Mouse (Mus musculus) liver, embryonic 15.5 days (tissue): Measurements from ENCODE around the gene Ppox. TPM values are rescaled to one million over a fixed set of nuclear protein-coding genes. Genes with fewer than 3 reads are reported as not detected.
"Not testable (repeated sequence)": the region's sequence is repeated elsewhere in the genome, so short reads cannot be mapped to it uniquely, and the experiment has no call there.

ENCODE experiments used
- ATAC-seq: fragments of 200-750 bp; cut with Nextera tagmentation; 2 replicates; pipeline ENCODE4 v1.8.0; 2017; ENCODE audit warnings: moderate number of reproducible peaks, mild to moderate bottlenecking, moderate library complexity; ENCODE audit not compliant: insufficient read depth
- H3K27ac ChIP-seq: fragments of 300-500 bp; sonication (generic); replicated peaks from 2 replicates; pipeline ENCODE4 v1.5.1; 2015; ENCODE audit warnings: mild to moderate bottlenecking, inconsistent platforms
- H3K27me3 ChIP-seq: fragments of 300-500 bp; sonication (generic); 2 replicates; pipeline ENCODE4 v1.6.1; 2015; ENCODE audit warnings: mild to moderate bottlenecking, inconsistent platforms
- H3K36me3 ChIP-seq: fragments of 300-500 bp; sonication (generic); replicated peaks from 2 replicates; pipeline ENCODE4 v1.6.1; 2015; ENCODE audit warnings: moderate library complexity, mild to moderate bottlenecking, inconsistent platforms
- H3K4me1 ChIP-seq: fragments of 300-500 bp; sonication (generic); replicated peaks from 2 replicates; pipeline ENCODE4 v1.6.1; 2015; ENCODE audit warnings: inconsistent platforms
- H3K4me2 ChIP-seq: fragments of 300-500 bp; sonication (generic); 2 replicates; pipeline ENCODE4 v1.6.1; 2015; ENCODE audit warnings: moderate library complexity, mild to moderate bottlenecking, inconsistent platforms
- H3K4me3 ChIP-seq: fragments of 300-500 bp; sonication (generic); replicated peaks from 2 replicates; pipeline ENCODE4 v1.5.1; 2015; ENCODE audit warnings: mild to moderate bottlenecking, inconsistent platforms
- H3K9ac ChIP-seq: fragments of 300-500 bp; sonication (generic); 2 replicates; pipeline ENCODE4 v1.6.1; 2015; ENCODE audit warnings: moderate library complexity, mild to moderate bottlenecking, inconsistent platforms
- H3K9me3 ChIP-seq: fragments of 300-500 bp; sonication (generic); replicated peaks from 2 replicates; pipeline ENCODE4 v1.6.1; 2016; ENCODE audit warnings: inconsistent platforms
- WGBS: fragments of 180-500 bp; shearing (Covaris S2); methylation state at CpG from one replicate; pipeline ENCODE4 v1.1.7; 2015; ENCODE audit warnings: mixed read lengths; ENCODE audit not compliant: insufficient replicate concordance; 5-methylcytosine and 5-hydroxymethylcytosine counted together
- polyA plus RNA-seq: library from polyadenylated mRNA; unstranded; fragments of >200 nt; fragmentation: Nextera tagmentation; extraction: Ambion mirVana; gene quantifications from 2 replicates; pipeline ENCODE4 v1.2.1, GENCODE M21; 2015

The Ppox gene
- polyA plus RNA-seq: 214 and 226 TPM in 2 replicates

DNA sequence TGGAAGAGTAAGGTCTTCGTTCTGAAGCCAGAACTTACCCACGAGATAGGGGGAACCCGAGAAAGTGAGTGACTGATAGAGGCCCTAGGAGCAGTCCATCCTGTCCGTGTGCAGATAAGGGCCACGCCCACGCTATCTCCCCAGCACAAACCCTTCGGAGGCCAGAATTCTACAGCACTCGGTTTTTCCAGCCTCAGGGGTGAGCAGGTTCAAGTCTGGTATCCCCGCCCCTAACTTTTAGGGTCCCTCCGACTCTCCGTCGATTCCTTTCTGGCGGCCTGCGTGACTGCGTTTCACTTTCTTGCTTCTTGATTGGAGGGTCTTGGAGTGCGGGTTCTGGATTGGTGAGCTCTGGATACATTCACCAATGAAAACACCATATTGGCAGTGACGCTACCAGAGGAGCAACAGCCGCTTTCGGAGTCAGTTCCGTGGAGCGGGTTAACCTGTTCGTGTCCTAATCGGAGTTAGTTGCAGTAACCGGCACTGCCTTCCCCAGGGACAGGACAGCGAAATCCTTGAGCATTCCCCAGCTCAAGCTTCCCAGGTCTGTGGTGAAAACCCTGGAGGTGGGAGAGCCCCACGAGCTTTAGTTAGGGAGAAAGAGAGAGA lies at the start of gene Ppox:
TSS of gene Ppox (minus strand) at position 271 of the 612 bp plus-strand sequence.
- peak within 1 kb of the TSS; percentile 98 for H3K27ac ChIP-seq
- H3K4me2 ChIP-seq: peak within 1 kb of the TSS; percentile 81
- peak within 1 kb of the TSS; percentile 90 for H3K9ac ChIP-seq
- WGBS: under 1% methylated on average over 26 of the region's 26 CpGs
- H3K4me1 ChIP-seq: peaks cover 79% of the 10 kb centered on the region
- no peaks in the 10 kb centered on the region for H3K9me3 ChIP-seq
- H3K27me3 ChIP-seq: no peaks in the 10 kb centered on the region
- peak; percentile 93 for ATAC-seq
- peak within 1 kb of the TSS; percentile 73 for H3K4me3 ChIP-seq
- H3K36me3 ChIP-seq: peaks cover 79% of the 10 kb centered on the region

DNA sequence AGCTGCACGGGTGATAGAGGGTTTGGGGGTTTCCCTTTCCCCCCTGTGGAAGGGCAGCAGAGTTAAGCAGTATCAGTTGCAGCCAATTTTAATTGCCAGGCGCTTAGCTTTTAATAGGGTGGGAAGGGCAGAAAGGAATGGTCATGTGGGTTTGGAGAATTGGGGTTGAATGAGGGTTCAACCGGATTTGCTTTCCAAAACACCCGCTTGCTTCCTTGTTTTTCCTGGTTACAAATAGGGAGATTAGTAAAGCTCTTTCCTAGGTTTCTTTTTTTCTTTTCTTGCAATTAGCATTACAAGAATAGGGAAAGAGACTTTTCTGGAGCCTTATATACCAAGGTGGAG lies 49.2 kb upstream of the Ppox start:
- H3K27ac ChIP-seq: peak overlapping the region; percentile 98
- H3K36me3 ChIP-seq: peaks cover 6% of the 10 kb centered on the region; the same call in 1 of the 2 replicates
- peak overlapping the region; percentile 93 for H3K4me3 ChIP-seq
- ATAC-seq: no peak
- H3K4me2 ChIP-seq: peak overlapping the region; percentile 78
- H3K9me3 ChIP-seq: no peaks in the 10 kb centered on the region
- peak overlapping the region; percentile 85 for H3K9ac ChIP-seq
- peaks cover 48% of the 10 kb centered on the region for H3K4me1 ChIP-seq
- whole genome bisulfite sequencing: 1% methylated on average over 4 of the region's 4 CpGs
- no peaks in the 10 kb centered on the region for H3K27me3 ChIP-seq

- peak; percentile 71; the same call in 1 of the 2 replicates for ATAC-seq
- Histone ChIP-seq H3K36me3 (peaks cover 6% of the 10 kb centered on the region; the same call in 1 of the 2 replicates), H3K4me3 (peak overlapping the region; percentile 93), H3K9ac (peak overlapping the region; percentile 85), H3K4me1 (peaks cover 48% of the 10 kb centered on the region), H3K27ac (peak overlapping the region; percentile 98), H3K9me3 (no peaks in the 10 kb centered on the region), H3K27me3 (no peaks in the 10 kb centered on the region), H3K4me2 (peak overlapping the region; percentile 78)
- WGBS: 2% methylated on average over 59 of the region's 61 CpGs
Observed at GRCm38 (mm10) chr1:171329433-171330215, 48.6 kb upstream of the Ppox start.

- H3K4me3 ChIP-seq: peak within 1 kb of the TSS; percentile 93
- no peaks in the 10 kb centered on the region for H3K9me3 ChIP-seq
- peak; percentile 84 for ATAC-seq
- peak within 1 kb of the TSS; percentile 78 for H3K4me2 ChIP-seq
- H3K27me3 ChIP-seq: no peaks in the 10 kb centered on the region
- peak within 1 kb of the TSS; percentile 85 for H3K9ac ChIP-seq
- peak within 1 kb of the TSS; percentile 98 for H3K27ac ChIP-seq
- under 1% methylated on average over 48 of the region's 48 CpGs for whole genome bisulfite sequencing
- H3K36me3 ChIP-seq: peaks cover 6% of the 10 kb centered on the region; the same call in 1 of the 2 replicates
- peaks cover 48% of the 10 kb centered on the region for H3K4me1 ChIP-seq
Observed at GRCm38 (mm10) chr1:171328839-171329432, 48.0 kb upstream of the Ppox start, which contains the start of gene Dedd. Gene Dedd (plus strand): TSS chr1:171329145.

- Histone ChIP-seq H3K4me1 (peaks cover 48% of the 10 kb centered on the region), H3K4me2 (peak overlapping the region; percentile 78), H3K4me3 (peak overlapping the region; percentile 93), H3K9ac (peak overlapping the region; percentile 85), H3K9me3 (no peaks in the 10 kb centered on the region), H3K27ac (peak overlapping the region; percentile 98), H3K36me3 (peaks cover 6% of the 10 kb centered on the region; the same call in 1 of the 2 replicates), H3K27me3 (no peaks in the 10 kb centered on the region)
- 24% methylated on average over 9 of the region's 9 CpGs for WGBS
- no peak for ATAC-seq
Observed at GRCm38 (mm10) chr1:171328244-171328643, 47.3 kb upstream of the Ppox start.

DNA sequence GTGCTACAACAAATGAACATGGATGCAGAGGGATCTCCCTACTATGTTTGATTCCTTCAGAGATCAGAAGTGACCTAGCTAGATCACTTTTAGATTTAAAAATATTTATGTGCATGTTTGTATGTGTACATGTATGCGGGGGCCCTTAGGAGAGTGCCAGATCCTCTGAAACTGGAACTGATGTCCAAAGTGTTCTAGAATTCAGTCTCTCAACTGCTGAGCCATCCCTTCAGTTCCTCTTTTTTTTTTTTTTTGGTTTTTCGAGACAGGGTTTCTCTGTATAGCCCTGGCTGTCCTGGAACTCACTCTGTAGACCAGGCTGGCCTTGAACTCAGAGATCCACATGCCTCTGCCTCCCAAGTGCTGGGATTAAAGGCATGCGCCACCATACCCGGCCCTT lies 45.6 kb upstream of the Ppox start:
- H3K27me3 ChIP-seq, H3K36me3 ChIP-seq, H3K9me3 ChIP-seq, H3K4me3 ChIP-seq, H3K9ac ChIP-seq, H3K4me2 ChIP-seq, ATAC-seq, H3K27ac ChIP-seq: not testable (repeated sequence)
- WGBS: 41% methylated on average over 4 of the region's 4 CpGs
- peaks cover 55% of the 10 kb centered on the region for H3K4me1 ChIP-seq

DNA sequence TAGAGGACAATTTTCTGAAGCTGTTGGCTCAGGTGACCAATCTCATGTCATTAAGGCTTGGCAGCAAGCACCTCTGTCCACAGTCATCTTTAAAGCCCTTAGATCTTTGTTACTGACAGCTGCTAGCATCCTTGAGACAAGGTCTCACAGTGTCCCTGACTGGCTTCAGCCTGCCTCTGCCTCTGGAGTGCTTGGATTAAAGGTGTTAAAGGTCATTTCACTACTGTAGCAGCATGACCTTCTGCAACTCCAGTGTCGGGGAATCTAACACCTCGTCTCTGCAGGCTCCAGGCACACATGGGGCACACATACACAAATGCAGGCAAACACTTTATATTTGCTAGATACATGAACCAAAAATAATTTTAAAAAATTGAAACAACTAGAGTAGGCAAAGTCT lies 44.6 kb upstream of the Ppox start:
- Histone ChIP-seq H3K4me3 (no peak overlapping the region), H3K4me1 (peaks cover 47% of the 10 kb centered on the region), H3K27ac (no peak overlapping the region), H3K36me3 (peaks cover 6% of the 10 kb centered on the region; the same call in 1 of the 2 replicates), H3K27me3 (no peaks in the 10 kb centered on the region), H3K9ac (no peak overlapping the region), H3K4me2 (no peak overlapping the region), H3K9me3 (no peaks in the 10 kb centered on the region)
- no peak for ATAC-seq
- 77% methylated on average over 2 of the region's 2 CpGs for WGBS

- 0 out of 2 replicates have a peak, but pooled peaks have one; percentile 25 for ATAC-seq
- Histone ChIP-seq H3K9me3 (no peaks in the 10 kb centered on the region), H3K4me2 (no peak overlapping the region), H3K4me3 (no peak overlapping the region), H3K36me3 (peaks cover 6% of the 10 kb centered on the region; the same call in 1 of the 2 replicates), H3K27me3 (peaks cover 8% of the 10 kb centered on the region), H3K27ac (peak overlapping the region; percentile 0; the same call in 1 of the 2 replicates), H3K4me1 (peaks cover 22% of the 10 kb centered on the region), H3K9ac (no peak overlapping the region)
- 37% methylated on average over 1 of the region's 1 CpGs for WGBS
Observed at GRCm38 (mm10) chr1:171322012-171322411, 41.0 kb upstream of the Ppox start.

- no peak overlapping the region for H3K9ac ChIP-seq
- no peaks in the 10 kb centered on the region for H3K9me3 ChIP-seq
- H3K4me2 ChIP-seq: no peak overlapping the region
- peaks cover 8% of the 10 kb centered on the region for H3K27me3 ChIP-seq
- no peak overlapping the region for H3K27ac ChIP-seq
- H3K4me1 ChIP-seq: peaks cover 18% of the 10 kb centered on the region
- H3K4me3 ChIP-seq: no peak overlapping the region
- H3K36me3 ChIP-seq: peaks cover 5% of the 10 kb centered on the region; the same call in 1 of the 2 replicates
- no peak for ATAC-seq
Observed at GRCm38 (mm10) chr1:171321415-171321814, 40.4 kb upstream of the Ppox start.

DNA sequence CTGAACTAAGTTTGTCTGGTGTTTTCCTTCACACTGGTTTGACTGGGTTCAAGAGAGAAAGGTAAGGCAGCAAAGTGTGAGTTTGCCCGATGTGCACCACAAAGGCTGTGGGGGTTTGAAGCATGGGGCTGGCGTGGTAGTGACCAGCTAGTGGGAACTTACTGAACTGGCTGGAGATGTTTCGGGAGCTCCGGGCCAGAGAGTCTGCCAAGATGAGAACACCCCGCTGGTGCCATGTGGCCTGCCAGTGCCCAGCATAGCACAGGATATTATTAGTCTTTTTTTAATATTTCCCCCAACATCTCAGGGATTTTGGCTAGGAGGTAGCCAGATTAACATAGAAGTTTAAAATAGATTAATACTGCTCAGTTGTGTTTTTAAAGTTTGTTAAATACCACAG lies 39.2 kb upstream of the Ppox start:
- Histone ChIP-seq H3K4me2 (peak overlapping the region; percentile 13; the same call in 1 of the 2 replicates), H3K27ac (no peak overlapping the region), H3K9me3 (no peaks in the 10 kb centered on the region), H3K9ac (no peak overlapping the region), H3K27me3 (peaks cover 8% of the 10 kb centered on the region), H3K4me1 (peaks cover 8% of the 10 kb centered on the region; the same call in 1 of the 2 replicates), H3K4me3 (no peak overlapping the region), H3K36me3 (no peaks in the 10 kb centered on the region)
- ATAC-seq: no peak
- WGBS: 41% methylated on average over 5 of the region's 5 CpGs

DNA sequence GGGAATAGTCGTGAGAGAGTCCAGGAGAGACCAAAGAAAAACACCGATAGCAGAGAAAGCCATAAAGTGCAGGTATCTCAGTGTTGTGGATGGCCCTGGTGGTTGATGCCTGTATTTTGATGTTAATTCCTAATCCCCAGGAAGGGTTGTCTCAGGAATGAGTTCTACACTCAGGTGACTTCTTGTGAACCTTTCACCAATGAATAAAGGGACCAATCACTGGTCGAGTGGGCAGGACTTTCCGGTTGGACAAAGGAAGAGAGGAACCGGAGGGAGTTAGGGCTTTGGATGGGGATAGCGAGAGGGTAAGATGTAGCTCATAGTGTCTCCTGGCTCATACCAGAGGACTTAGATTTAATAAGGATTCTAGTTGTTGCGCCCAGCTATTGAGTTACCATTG lies 38.8 kb upstream of the Ppox start:
- Histone ChIP-seq H3K4me3 (no peak overlapping the region), H3K27me3 (peaks cover 8% of the 10 kb centered on the region), H3K9ac (no peak overlapping the region), H3K4me1 (peaks cover 8% of the 10 kb centered on the region; the same call in 1 of the 2 replicates), H3K27ac (no peak overlapping the region), H3K9me3 (no peaks in the 10 kb centered on the region), H3K4me2 (peak overlapping the region; percentile 13; the same call in 1 of the 2 replicates), H3K36me3 (no peaks in the 10 kb centered on the region)
- 33% methylated on average over 7 of the region's 7 CpGs for WGBS
- no peak for ATAC-seq
